In genomic region chr9:110053305-110054079, GRCm38 (mm10) we compare ENCODE assay signal across 10 mouse cellular contexts.
DNase-seq lines count a peak whose midpoint lies in the region; ATAC-seq lines count a peak whose summit lies in the region.
"Had no signal": no experiment of that assay in that cellular context is flagged by ENCODE, and none has a peak within 500 bp of the region (broad histone marks: within the 10 kb centered on the region; RNA-seq: fewer than 3 reads in every experiment).

No protein-coding gene starts in this region.

- peak; percentile 12 for DNase-seq in kidney, postnatal 14 days
- DNase-seq in kidney, postnatal 10 days, result no peak
- peak; percentile 14 for DNase-seq in embryonic facial prominence, embryonic 11.5 days (ENCODE audit: low spot score)
- peak; percentile 54 to 76 for DNase-seq in left cerebral cortex, postnatal 10 days (ENCODE audit: extremely low spot score in 1 of 2, low spot score in 2 of 2)
- peak; percentile 79 to 88 for DNase-seq in right cerebral cortex, postnatal 10 days (ENCODE audit: low spot score in 2 of 2)
- DNase-seq in yolk sac, embryonic 10.5 days (ENCODE audit: low spot score), result no peak
- no peak for DNase-seq in thymus, postnatal 4 days

- 0 out of 2 replicates have a peak, but pooled peaks have one; percentile 41 for ATAC-seq in embryonic facial prominence, embryonic 11.5 days (replicated peaks; ENCODE audit: insufficient number of reproducible peaks, low FRiP score, low TSS enrichment, low read depth)
- ATAC-seq in heart, embryonic 15.5 days (replicated peaks; ENCODE audit: insufficient number of reproducible peaks, insufficient read depth, low FRiP score, low read depth), result peak; percentile 70

- no peaks in the 10 kb centered on the region for H3K36me3 ChIP-seq in embryonic facial prominence, embryonic 11.5 days (replicated peaks; ENCODE audit: control insufficient read depth, insufficient read depth, low read depth, low read length)
- H3K36me3 ChIP-seq in heart, embryonic 15.5 days, result no peaks in the 10 kb centered on the region

- no peaks in the 10 kb centered on the region for H3K27me3 ChIP-seq in embryonic facial prominence, embryonic 11.5 days (ENCODE audit: control insufficient read depth, insufficient read depth, low read length)
- H3K27me3 ChIP-seq in heart, embryonic 15.5 days, result no peaks in the 10 kb centered on the region
- H3K27me3 ChIP-seq: CH12.LX had no signal

- H3K27ac ChIP-seq in embryonic facial prominence, embryonic 11.5 days (replicated peaks; ENCODE audit: low read depth, low read length), result no peak overlapping the region
- H3K27ac ChIP-seq in heart, embryonic 15.5 days, result peak overlapping the region; percentile 79

- 42% methylated on average over 8 of the region's 8 CpGs for WGBS in embryonic facial prominence, embryonic 11.5 days
- WGBS in heart, embryonic 15.5 days, result 38% methylated on average over 8 of the region's 8 CpGs

- intact Hi-C loops in left cerebral cortex, postnatal 10 days (cut with DNase I), result loop anchor here (5.0 kb wide), 1 partner anchor 46 kb away; no protein-coding TSS in a partner anchor

- H3K9ac ChIP-seq in embryonic facial prominence, embryonic 11.5 days (replicated peaks; ENCODE audit: low read length), result no peak overlapping the region
- H3K9ac ChIP-seq in heart, embryonic 15.5 days, result no peak overlapping the region

- H3K4me3 ChIP-seq in embryonic facial prominence, embryonic 11.5 days (ENCODE audit: low read depth, low read length), result no peak overlapping the region
- H3K4me3 ChIP-seq in heart, embryonic 15.5 days, result no peak overlapping the region
- H3K4me3 ChIP-seq: megakaryocyte, embryonic 14.5 days had no signal

- no peaks in the 10 kb centered on the region for H3K4me1 ChIP-seq in embryonic facial prominence, embryonic 11.5 days (ENCODE audit: control insufficient read depth, insufficient read depth, low read length)
- peaks cover 36% of the 10 kb centered on the region for H3K4me1 ChIP-seq in heart, embryonic 15.5 days (replicated peaks)
- H3K4me1 ChIP-seq: megakaryocyte, embryonic 14.5 days had no signal

- no peak overlapping the region for H3K4me2 ChIP-seq in embryonic facial prominence, embryonic 11.5 days (ENCODE audit: low read depth, low read length)
- H3K4me2 ChIP-seq in heart, embryonic 15.5 days, result peak overlapping the region; percentile 14

- H3K9me3 ChIP-seq in embryonic facial prominence, embryonic 11.5 days (replicated peaks; ENCODE audit: control insufficient read depth, low read length), result no peaks in the 10 kb centered on the region
- no peaks in the 10 kb centered on the region for H3K9me3 ChIP-seq in heart, embryonic 15.5 days (replicated peaks)
- H3K9me3 ChIP-seq: megakaryocyte, embryonic 14.5 days had no signal

Comparison
In these comparisons a context has a peak if more than half of its experiments do, and no peak if none do; other contexts are left out.
1. DNase-seq: peak in kidney, postnatal 14 days (single experiment), embryonic facial prominence, embryonic 11.5 days (single experiment), left cerebral cortex, postnatal 10 days (2 of 2) and right cerebral cortex, postnatal 10 days (2 of 2); none in kidney, postnatal 10 days (single experiment), yolk sac, embryonic 10.5 days (single experiment) and thymus, postnatal 4 days (single experiment).